Mouse (Mus musculus): ENCODE measurements around the gene Pan2. TPM values are rescaled to one million over a fixed set of nuclear protein-coding genes. Genes with fewer than 3 reads are reported as not detected.
A peak's percentile ranks its signal among the peaks of the same experiment; 100 is the strongest.

Pan2 gene
- polyA plus RNA-seq, 1 experiment from 2014 or later, result 36.2 TPM

- DNase-seq (peak; percentile 90), ATAC-seq (ENCODE audit: insufficient read depth) (no peak)
- Histone ChIP-seq H3K4me2 (no peak overlapping the region), H3K9me3 (ENCODE audit: low read depth, low read length) (no peaks in the 10 kb centered on the region), H3K36me3 (ENCODE audit: insufficient read depth) (0 out of 2 replicates have a peak, but pooled peaks cover 3% of the 10 kb centered on the region), H3K27ac (ENCODE audit: low read depth) (no peak overlapping the region), H3K9ac (no peak overlapping the region), H3K27me3 (ENCODE audit: insufficient read depth, low read length) (no peaks in the 10 kb centered on the region), H3K4me3 (ENCODE audit: low read depth, low read length) (no peak overlapping the region), H3K4me1 (ENCODE audit: insufficient read depth) (peaks cover 8% of the 10 kb centered on the region)
- WGBS, result 1% methylated on average over 4 of the region's 4 CpGs
- TF ChIP-seq CTCF (IDR thresholded peaks at IDR 0.05; ENCODE audit: low read depth), result peak; percentile 87
Observed at GRCm38 (mm10) chr10:128335582-128335981, 32.4 kb downstream of the Pan2 start.

DNA sequence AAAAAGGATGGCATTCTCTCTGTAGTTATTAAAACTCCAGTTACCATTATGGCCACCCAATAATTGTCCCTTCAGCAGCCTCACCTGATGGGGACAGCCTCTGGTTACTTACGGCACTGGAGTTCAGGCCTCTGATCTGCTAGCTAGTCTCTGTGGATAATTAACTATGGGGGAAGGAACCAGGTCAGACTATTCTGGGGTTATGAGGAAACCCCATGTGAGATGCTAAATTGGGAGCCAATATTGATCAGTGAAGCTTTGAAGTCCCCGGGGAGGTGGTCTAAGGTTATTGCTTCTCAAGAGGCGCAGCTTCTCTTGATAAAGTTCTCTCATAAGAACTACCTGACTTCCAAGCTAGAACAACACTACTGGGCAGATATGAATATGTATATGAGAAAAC, 33.1 kb downstream of the Pan2 start:
- no peak for DNase-seq
- H3K9ac ChIP-seq, result no peak overlapping the region
- H3K4me2 ChIP-seq, result no peak overlapping the region
- H3K27me3 ChIP-seq (ENCODE audit: insufficient read depth, low read length), result no peaks in the 10 kb centered on the region
- ATAC-seq (ENCODE audit: insufficient read depth), result no peak
- no peak overlapping the region for H3K4me3 ChIP-seq (ENCODE audit: low read depth, low read length)
- H3K4me1 ChIP-seq (ENCODE audit: insufficient read depth), result peaks cover 8% of the 10 kb centered on the region
- no peaks in the 10 kb centered on the region for H3K9me3 ChIP-seq (ENCODE audit: low read depth, low read length)
- TF ChIP-seq CTCF (IDR thresholded peaks at IDR 0.05; ENCODE audit: low read depth), result no peak
- H3K36me3 ChIP-seq (ENCODE audit: insufficient read depth), result peaks cover 7% of the 10 kb centered on the region; the same call in 1 of the 2 replicates
- WGBS, result 93% methylated on average over 3 of the region's 3 CpGs
- no peak overlapping the region for H3K27ac ChIP-seq (ENCODE audit: low read depth)

DNA sequence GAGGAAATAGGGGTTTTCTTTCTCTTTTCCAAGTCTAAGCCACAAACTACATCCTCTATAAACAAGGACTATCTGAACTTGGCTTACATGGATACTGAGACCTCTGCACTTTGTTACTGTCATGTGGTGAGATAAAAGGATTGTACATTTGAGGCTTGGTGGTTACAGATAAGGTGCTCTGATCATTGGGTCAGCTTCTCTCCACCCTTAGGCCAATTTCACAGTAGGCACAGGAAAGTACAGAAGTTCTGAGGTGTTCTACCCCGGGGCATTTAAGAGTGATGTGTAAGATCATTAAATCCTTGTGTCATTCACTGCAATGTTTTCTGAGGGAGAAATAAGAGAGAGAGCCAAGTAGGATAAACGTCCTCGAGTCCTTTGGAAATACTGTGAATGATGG, 33.5 kb downstream of the Pan2 start:
- Histone ChIP-seq H3K9me3 (ENCODE audit: low read depth, low read length) (no peaks in the 10 kb centered on the region), H3K4me3 (ENCODE audit: low read depth, low read length) (peak overlapping the region; percentile 93; the same call in 1 of the 2 replicates), H3K27me3 (ENCODE audit: insufficient read depth, low read length) (no peaks in the 10 kb centered on the region), H3K27ac (ENCODE audit: low read depth) (peak overlapping the region; percentile 71), H3K4me1 (ENCODE audit: insufficient read depth) (peaks cover 8% of the 10 kb centered on the region), H3K4me2 (peak overlapping the region; percentile 80), H3K36me3 (ENCODE audit: insufficient read depth) (peaks cover 9% of the 10 kb centered on the region; the same call in 1 of the 2 replicates), H3K9ac (peak overlapping the region; percentile 85)
- WGBS, result 70% methylated on average over 3 of the region's 3 CpGs
- no peak for ATAC-seq (ENCODE audit: insufficient read depth)
- no peak for DNase-seq
- TF ChIP-seq CTCF (IDR thresholded peaks at IDR 0.05; ENCODE audit: low read depth), result no peak

- WGBS, result under 1% methylated on average over 59 of the region's 61 CpGs
Observed at GRCm38 (mm10) chr10:128337306-128338181, 34.4 kb downstream of the Pan2 start, which contains the start of gene Cs. TSS of gene Cs (plus strand) at chr10:128337734.

DNA sequence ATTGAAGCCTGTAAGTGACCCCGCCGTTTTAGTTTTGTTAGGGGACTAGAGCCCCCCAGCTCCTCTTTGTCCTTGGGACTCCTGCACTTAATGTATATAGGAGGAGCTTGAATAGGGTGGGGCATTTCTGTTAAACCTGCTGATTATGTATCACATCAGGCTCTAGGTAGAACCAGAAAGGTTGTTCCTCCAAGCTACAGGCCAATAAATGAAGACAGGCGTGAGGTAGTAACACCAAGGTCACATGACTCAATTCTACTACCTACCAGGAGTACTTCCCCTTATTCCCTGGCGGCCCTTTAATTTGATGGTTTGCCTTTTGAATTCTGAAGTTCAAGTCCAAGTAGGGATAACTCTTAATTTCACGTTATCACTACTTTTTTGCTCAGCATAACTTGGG, 35.3 kb downstream of the Pan2 start:
- Histone ChIP-seq H3K4me3 (ENCODE audit: low read depth, low read length) (peak overlapping the region; percentile 93), H3K4me1 (ENCODE audit: insufficient read depth) (peaks cover 8% of the 10 kb centered on the region), H3K4me2 (peak overlapping the region; percentile 94), H3K27ac (ENCODE audit: low read depth) (peak overlapping the region; percentile 85), H3K9ac (peak overlapping the region; percentile 85), H3K36me3 (ENCODE audit: insufficient read depth) (peaks cover 9% of the 10 kb centered on the region; the same call in 1 of the 2 replicates), H3K9me3 (ENCODE audit: low read depth, low read length) (no peaks in the 10 kb centered on the region), H3K27me3 (ENCODE audit: insufficient read depth, low read length) (no peaks in the 10 kb centered on the region)
- DNase-seq (no peak), ATAC-seq (ENCODE audit: insufficient read depth) (no peak)
- TF ChIP-seq CTCF (IDR thresholded peaks at IDR 0.05; ENCODE audit: low read depth), result no peak
- 11% methylated on average over 5 of the region's 5 CpGs for WGBS

More at GRCm38 (mm10) chr10:128337306-128338181, 34.4 kb downstream of the Pan2 start, which contains the start of gene Cs:
- peak within 1 kb of the TSS; percentile 93 for H3K4me3 ChIP-seq (ENCODE audit: low read depth, low read length)
- peak within 1 kb of the TSS; percentile 85 for H3K27ac ChIP-seq (ENCODE audit: low read depth)
- DNase-seq (peak; percentile 99), ATAC-seq (ENCODE audit: insufficient read depth) (peak; percentile 98)
- H3K4me1 ChIP-seq (ENCODE audit: insufficient read depth), result peaks cover 8% of the 10 kb centered on the region
- H3K9ac ChIP-seq, result peak within 1 kb of the TSS; percentile 85
- peak within 1 kb of the TSS; percentile 94 for H3K4me2 ChIP-seq
- no peak for TF ChIP-seq CTCF (IDR thresholded peaks at IDR 0.05; ENCODE audit: low read depth)
- H3K27me3 ChIP-seq (ENCODE audit: insufficient read depth, low read length), result no peaks in the 10 kb centered on the region
- peaks cover 9% of the 10 kb centered on the region; the same call in 1 of the 2 replicates for H3K36me3 ChIP-seq (ENCODE audit: insufficient read depth)
- no peaks in the 10 kb centered on the region for H3K9me3 ChIP-seq (ENCODE audit: low read depth, low read length)

DNA sequence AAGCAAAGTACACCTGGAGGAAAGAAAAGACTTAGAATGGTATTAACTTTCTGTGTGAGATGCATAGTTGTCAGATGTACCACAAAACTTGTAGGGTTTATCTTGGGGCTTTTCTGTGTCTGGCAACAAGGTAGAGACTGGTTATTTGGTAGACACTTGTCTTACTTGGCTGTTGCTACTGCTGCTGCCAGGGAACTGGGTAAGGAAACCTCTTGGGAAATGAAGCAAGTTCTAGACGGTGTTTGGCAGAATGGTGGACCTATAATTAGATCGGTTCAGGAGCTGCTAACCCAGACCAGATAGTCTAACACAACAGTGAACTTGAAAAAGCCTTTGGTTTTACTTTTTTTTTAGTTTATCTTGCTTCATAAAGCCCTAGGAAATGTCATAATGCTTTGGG, 35.8 kb downstream of the Pan2 start:
- Histone ChIP-seq H3K27ac (ENCODE audit: low read depth) (no peak overlapping the region), H3K36me3 (ENCODE audit: insufficient read depth) (peaks cover 9% of the 10 kb centered on the region; the same call in 1 of the 2 replicates), H3K4me3 (ENCODE audit: low read depth, low read length) (peak overlapping the region; percentile 93), H3K4me2 (peak overlapping the region; percentile 94), H3K27me3 (ENCODE audit: insufficient read depth, low read length) (no peaks in the 10 kb centered on the region), H3K4me1 (ENCODE audit: insufficient read depth) (peaks cover 8% of the 10 kb centered on the region), H3K9ac (peak overlapping the region; percentile 85; the same call in 1 of the 2 replicates), H3K9me3 (ENCODE audit: low read depth, low read length) (no peaks in the 10 kb centered on the region)
- WGBS, result 66% methylated on average over 2 of the region's 2 CpGs
- no peak for TF ChIP-seq CTCF (IDR thresholded peaks at IDR 0.05; ENCODE audit: low read depth)
- no peak for ATAC-seq (ENCODE audit: insufficient read depth)
- no peak for DNase-seq

DNA sequence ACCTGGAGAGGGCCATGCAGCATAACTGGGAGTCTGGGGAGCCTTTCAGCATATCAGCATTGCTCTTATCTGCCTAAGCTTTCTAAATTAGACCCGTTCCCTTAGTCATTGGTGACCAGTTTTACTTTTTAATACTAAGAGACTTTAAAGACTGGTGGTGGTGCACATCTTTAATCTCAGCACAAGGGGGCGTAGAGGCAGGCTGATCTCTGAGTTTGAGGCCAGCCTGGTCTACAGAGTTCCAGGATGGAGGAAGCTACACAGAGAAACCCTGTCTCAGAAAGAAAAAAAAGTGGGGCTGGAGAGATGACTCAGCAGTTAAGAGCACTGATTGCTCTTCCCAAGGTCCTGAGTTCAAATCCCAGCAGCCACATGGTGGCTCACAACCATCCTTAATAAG, 37.1 kb downstream of the Pan2 start:
- H3K4me3 ChIP-seq (ENCODE audit: low read depth, low read length), result no peak overlapping the region
- peaks cover 16% of the 10 kb centered on the region for H3K4me1 ChIP-seq (ENCODE audit: insufficient read depth)
- H3K27ac ChIP-seq (ENCODE audit: low read depth), result no peak overlapping the region
- H3K4me2 ChIP-seq, result no peak overlapping the region
- H3K9ac ChIP-seq, result no peak overlapping the region
- ATAC-seq (ENCODE audit: insufficient read depth) (no peak), DNase-seq (no peak)
- no peaks in the 10 kb centered on the region for H3K9me3 ChIP-seq (ENCODE audit: low read depth, low read length)
- H3K36me3 ChIP-seq (ENCODE audit: insufficient read depth), result peaks cover 9% of the 10 kb centered on the region; the same call in 1 of the 2 replicates
- 76% methylated on average over 2 of the region's 2 CpGs for WGBS
- H3K27me3 ChIP-seq (ENCODE audit: insufficient read depth, low read length), result no peaks in the 10 kb centered on the region
- peak; percentile 25 for TF ChIP-seq CTCF (IDR thresholded peaks at IDR 0.05; ENCODE audit: low read depth)
